Mouse (Mus musculus) Patski (cell line): ENCODE results near the gene Gja6. TPM values are rescaled to one million over a fixed set of nuclear protein-coding genes. Genes with fewer than 3 reads are reported as not detected.

Experiments used
- ATAC-seq: fragments of 100-300 bp; one replicate; pipeline ENCODE4 v1.8.0; 2021
- CTCF ChIA-PET: fragments of 350-600 bp; sonication (Branson Sonifier 250); formaldehyde crosslinking; loops from one replicate; lab custom pipeline; 2022; ENCODE audit warnings: inconsistent platforms; lab: Charles Lee
- POLR2A ChIA-PET: fragments of 350-600 bp; sonication (Branson Sonifier 250); formaldehyde crosslinking; loops from one replicate; lab custom pipeline; 2022; ENCODE audit warnings: antibody characterized with exemption, inconsistent platforms; lab: Charles Lee
- DNase-seq: peaks from one replicate; pipeline ENCODE4 v3.0.0-alpha.2; 2011; ENCODE audit warnings: low read depth, low spot score
- H3K27me3 ChIP-seq: fragments of 371-371 bp; one replicate; pipeline ENCODE4 v1.5.1; 2021
- CTCF ChIP-seq: fragments of 100-300 bp; IDR thresholded peaks from one replicate; pipeline ENCODE4 v1.5.1; 2021
- in situ Hi-C: fragments of 300-500 bp; cut with MboI; formaldehyde crosslinking; loops from 3 replicates; pipeline ENCODE4 v1.11.1; 2018; ENCODE audit warnings: low pct_unique_long_range_greater_than_20kb, mixed read lengths
- polyA plus RNA-seq: library from polyadenylated mRNA; unstranded; gene quantifications from one replicate; pipeline ENCODE4 v1.2.3, GENCODE M21; 2021

Gene Gja6
- 0.08 TPM for polyA plus RNA-seq

GRCm38 (mm10) chrX:160906952-160907351, at the start of gene Gja6:
Gene Gja6 (minus strand): TSS chrX:160907052.
- ChIA-PET POLR2A (no interaction called here), CTCF (interaction anchor here (2.1 kb wide), 1 partner anchor 15 kb away, joined by 6 read pairs; no protein-coding TSS in a partner anchor)
- no peak for DNase-seq
- ATAC-seq = no peak
- in situ Hi-C loops = no loop called here
- TF ChIP-seq CTCF = no peak
- peaks cover 17% of the 10 kb centered on the region for H3K27me3 ChIP-seq

GRCm38 (mm10) chrX:160949583-160949982, 42.7 kb upstream of the Gja6 start:
- ATAC-seq = no peak
- in situ Hi-C loops = no loop called here
- ChIA-PET CTCF (no interaction called here), POLR2A (no interaction called here)
- DNase-seq = no peak
- no peak for TF ChIP-seq CTCF
- peaks cover 10% of the 10 kb centered on the region for H3K27me3 ChIP-seq

GRCm38 (mm10) chrX:160944722-160945121, 37.9 kb upstream of the Gja6 start:
- POLR2A ChIA-PET = no interaction called here
- DNase-seq (peak; percentile 6), ATAC-seq (peak; percentile 83)
- TF ChIP-seq CTCF = no peak
- CTCF ChIA-PET = no interaction called here
- peaks cover 6% of the 10 kb centered on the region for H3K27me3 ChIP-seq
- in situ Hi-C loops = no loop called here

GRCm38 (mm10) chrX:160935541-160935940, 28.7 kb upstream of the Gja6 start:
- in situ Hi-C loops = loop anchor here (10.0 kb wide), 1 partner anchor 351 kb away; no protein-coding TSS in a partner anchor
- CTCF ChIA-PET = interaction anchor here (1.0 kb wide), 1 partner anchor 10 kb away, joined by 3 read pairs; no protein-coding TSS in a partner anchor
- peaks cover 31% of the 10 kb centered on the region for H3K27me3 ChIP-seq
- peak; percentile 60 for ATAC-seq
- POLR2A ChIA-PET = no interaction called here
- DNase-seq = no peak
- peak; percentile 48 for TF ChIP-seq CTCF

GRCm38 (mm10) chrX:160930656-160931055, 23.8 kb upstream of the Gja6 start:
- ChIA-PET POLR2A (no interaction called here), CTCF (interaction anchor here (1.5 kb wide), 1 partner anchor 9 kb away, joined by 3 read pairs; no protein-coding TSS in a partner anchor)
- TF ChIP-seq CTCF = peak; percentile 57
- H3K27me3 ChIP-seq = peaks cover 28% of the 10 kb centered on the region
- ATAC-seq (no peak), DNase-seq (no peak)
- in situ Hi-C loops = loop anchor here (10.0 kb wide), 1 partner anchor 346 kb away; no protein-coding TSS in a partner anchor

GRCm38 (mm10) chrX:160928870-160929269, 22.0 kb upstream of the Gja6 start:
- no peak for DNase-seq
- ATAC-seq = no peak
- CTCF ChIA-PET = interaction anchor here (1.1 kb wide), 1 partner anchor 12 kb away, joined by 4 read pairs; no protein-coding TSS in a partner anchor
- POLR2A ChIA-PET = interaction anchor here (0.6 kb wide), 1 partner anchor 25 kb away, joined by 3 read pairs; no protein-coding TSS in a partner anchor
- no peak for TF ChIP-seq CTCF
- peaks cover 16% of the 10 kb centered on the region for H3K27me3 ChIP-seq
- in situ Hi-C loops = no loop called here

GRCm38 (mm10) chrX:160919022-160919637, 12.3 kb upstream of the Gja6 start:
- TF ChIP-seq CTCF = no peak
- no peak for DNase-seq
- ChIA-PET CTCF (no interaction called here), POLR2A (no interaction called here)
- H3K27me3 ChIP-seq = peaks cover 4% of the 10 kb centered on the region
- no peak for ATAC-seq
- in situ Hi-C loops = no loop called here

GRCm38 (mm10) chrX:160906477-160906876, 375 bp downstream of the Gja6 start:
- CTCF ChIA-PET = interaction anchor here (2.1 kb wide), 1 partner anchor 14 kb away, joined by 6 read pairs; no protein-coding TSS in a partner anchor
- in situ Hi-C loops = no loop called here
- TF ChIP-seq CTCF = no peak
- peaks cover 17% of the 10 kb centered on the region for H3K27me3 ChIP-seq
- POLR2A ChIA-PET = interaction anchor here (0.6 kb wide), 2 partner anchors 18 to 1306 kb away, joined by 3 to 4 read pairs; no protein-coding TSS in a partner anchor
- no peak for DNase-seq
- ATAC-seq = no peak

GRCm38 (mm10) chrX:160905913-160906312, 939 bp downstream of the Gja6 start:
- POLR2A ChIA-PET = interaction anchor here (0.6 kb wide), 1 partner anchor 1305 kb away, joined by 3 read pairs; no protein-coding TSS in a partner anchor
- in situ Hi-C loops = no loop called here
- CTCF ChIA-PET = interaction anchor here (2.1 kb wide), 1 partner anchor 14 kb away, joined by 6 read pairs; no protein-coding TSS in a partner anchor
- TF ChIP-seq CTCF = no peak
- no peak for ATAC-seq
- no peak for DNase-seq
- H3K27me3 ChIP-seq = peaks cover 17% of the 10 kb centered on the region

- ChIA-PET CTCF (interaction anchor here (2.1 kb wide), 1 partner anchor 13 kb away, joined by 6 read pairs; no protein-coding TSS in a partner anchor), POLR2A (no interaction called here)
- ATAC-seq (no peak), DNase-seq (no peak)
- no peak for TF ChIP-seq CTCF
- H3K27me3 ChIP-seq = peaks cover 17% of the 10 kb centered on the region
- in situ Hi-C loops = no loop called here
Observed at GRCm38 (mm10) chrX:160905041-160905678, 1.7 kb downstream of the Gja6 start.
